Mouse (Mus musculus) retina, postnatal 1 day (tissue): Measurements from ENCODE around the gene Lamtor4.
A peak's percentile ranks its signal among the peaks of the same experiment; 100 is the strongest.
"Not testable (repeated sequence)": the region's sequence is repeated elsewhere in the genome, so short reads cannot be mapped to it uniquely, and the experiment has no call there.

Experiments
- DNase-seq: peaks from one replicate; pipeline ENCODE4 v3.0.0-alpha.2; 2012

Lamtor4 gene

DNA sequence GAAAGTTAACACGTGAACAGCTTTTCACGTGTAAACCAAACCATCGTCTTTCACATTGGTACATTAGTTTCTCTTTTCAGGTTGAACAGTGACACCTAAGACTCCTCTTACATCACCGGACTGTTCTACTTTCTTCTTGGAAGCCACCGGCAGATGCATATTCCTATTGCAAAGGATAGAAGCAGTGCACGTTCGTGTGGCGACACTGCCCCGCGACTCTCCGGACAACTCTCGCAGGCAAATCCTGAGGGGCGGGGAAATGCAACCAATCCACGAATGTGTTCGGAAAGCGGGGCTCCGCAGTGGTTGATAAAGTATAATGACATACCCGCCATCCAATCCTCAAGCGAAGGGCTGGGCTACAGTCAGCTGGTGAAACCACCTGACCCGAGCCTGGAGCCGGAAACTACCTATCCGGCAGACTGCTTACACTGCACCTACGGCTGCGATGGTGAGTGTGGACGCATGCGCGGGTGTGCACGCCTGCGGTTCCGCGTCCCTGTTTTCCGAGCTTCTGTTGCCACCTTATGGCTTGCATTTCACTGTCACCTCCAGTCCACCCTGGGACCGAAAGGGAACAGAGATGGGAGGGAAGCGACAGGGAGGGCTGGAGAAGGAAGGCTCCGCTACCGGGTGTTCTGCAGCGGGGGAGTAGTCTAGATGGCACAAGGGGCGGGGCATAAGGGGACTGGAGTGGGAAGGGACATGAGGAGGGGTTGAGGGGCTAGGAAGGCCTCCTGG is at the start of gene Lamtor4:
Gene Lamtor4, plus strand, starts transcription at position 130 of the 741 bp plus-strand sequence.
- DNase-seq, result peak; percentile 98

DNA sequence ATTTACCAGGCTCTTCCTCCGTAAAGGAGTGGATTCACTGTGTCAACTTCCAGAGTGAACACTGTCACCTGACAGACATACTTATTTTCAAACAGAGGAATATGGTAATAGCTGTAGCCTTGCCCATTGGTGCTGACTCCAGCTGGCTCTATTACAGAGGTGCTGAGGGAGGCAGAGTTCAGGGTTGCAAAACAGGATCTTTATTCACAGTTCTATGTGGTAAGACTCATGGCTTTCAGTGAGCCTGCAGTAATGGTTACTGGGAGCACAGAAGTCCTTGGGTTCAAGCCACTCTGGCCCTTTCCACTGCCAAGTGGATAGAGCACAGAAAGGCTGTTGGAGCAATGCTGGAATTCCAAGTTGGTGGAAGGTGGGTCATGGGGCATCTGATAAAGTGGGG is 48.0 kb upstream of the Lamtor4 start:
- no peak for DNase-seq

DNA sequence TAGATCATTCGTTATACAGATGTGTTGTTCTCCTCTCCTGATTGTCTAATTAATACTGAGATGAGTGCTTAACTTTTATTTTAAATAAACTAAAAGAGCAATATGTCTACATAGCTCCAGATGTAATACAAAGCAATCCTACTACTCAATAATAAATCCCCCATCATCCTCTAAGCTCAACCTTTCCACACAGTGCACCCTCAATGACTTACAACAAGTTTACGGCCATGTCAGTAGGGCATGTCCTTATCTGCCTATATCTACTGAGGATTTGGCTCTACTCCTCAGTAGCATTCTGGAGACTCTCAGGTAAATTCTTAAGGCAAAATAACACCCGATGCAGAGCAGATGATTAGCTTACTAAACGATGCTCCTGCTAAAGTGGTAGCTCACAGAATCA is 47.4 kb upstream of the Lamtor4 start:
- no peak for DNase-seq

DNA sequence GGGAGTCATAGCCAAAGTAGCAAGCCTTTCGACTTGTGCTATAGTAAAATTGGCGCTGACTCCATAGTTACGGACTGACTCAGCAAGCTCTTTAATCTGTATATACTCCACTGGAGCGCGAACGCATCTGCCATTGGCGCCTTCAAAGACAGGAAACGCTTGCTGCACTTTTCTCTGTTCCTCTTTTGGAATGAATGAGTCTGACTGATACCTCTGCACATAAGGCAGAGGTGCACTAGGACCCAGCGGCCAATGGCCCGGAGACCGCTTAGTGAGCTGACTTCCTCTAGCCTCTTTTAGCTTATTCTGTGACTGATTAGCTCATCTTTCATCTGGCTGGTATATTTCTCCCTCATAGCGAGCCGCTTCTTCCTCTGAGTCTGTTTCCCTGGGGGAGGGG is 38.6 kb upstream of the Lamtor4 start:
- DNase-seq, result not testable (repeated sequence)

DNA sequence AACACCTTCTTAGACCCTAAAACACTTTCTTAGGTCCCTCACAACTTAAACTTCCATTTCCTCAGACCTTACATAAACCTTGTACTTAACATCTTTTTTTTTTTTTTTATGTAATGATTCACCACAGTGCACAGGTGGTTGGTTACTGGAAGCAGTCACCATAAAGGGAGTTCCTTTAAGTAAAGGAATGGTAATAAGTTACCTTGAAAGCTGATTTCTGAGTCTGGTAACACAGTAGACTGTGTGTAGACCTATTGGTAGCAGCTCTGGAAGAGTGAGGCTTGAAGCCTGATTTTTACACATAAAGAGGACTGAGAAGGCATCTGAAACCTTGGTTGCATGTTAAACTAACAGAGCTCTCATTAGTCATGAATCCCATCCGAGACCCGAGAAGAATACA is 35.4 kb upstream of the Lamtor4 start:
- DNase-seq, result no peak

DNA sequence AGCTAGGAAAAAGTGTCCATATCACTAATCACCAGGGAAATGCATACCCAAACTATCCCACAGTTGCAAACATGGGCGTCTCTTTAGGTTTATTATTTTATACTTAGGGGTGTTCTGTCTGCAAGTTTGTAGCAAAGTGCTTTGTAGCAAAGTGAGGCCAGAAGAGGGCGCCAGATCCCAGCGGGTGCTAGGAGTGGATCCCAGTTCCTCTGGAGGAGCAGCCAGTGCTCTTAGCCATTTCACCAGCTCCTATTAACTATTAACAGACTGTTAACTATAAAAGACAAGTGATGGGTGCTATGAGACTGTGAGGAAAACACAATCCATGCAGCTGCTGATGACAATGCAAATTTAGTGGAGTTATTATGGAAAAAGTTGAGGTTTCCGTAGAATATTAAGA is 33.2 kb upstream of the Lamtor4 start:
- DNase-seq, result peak; percentile 70

DNA sequence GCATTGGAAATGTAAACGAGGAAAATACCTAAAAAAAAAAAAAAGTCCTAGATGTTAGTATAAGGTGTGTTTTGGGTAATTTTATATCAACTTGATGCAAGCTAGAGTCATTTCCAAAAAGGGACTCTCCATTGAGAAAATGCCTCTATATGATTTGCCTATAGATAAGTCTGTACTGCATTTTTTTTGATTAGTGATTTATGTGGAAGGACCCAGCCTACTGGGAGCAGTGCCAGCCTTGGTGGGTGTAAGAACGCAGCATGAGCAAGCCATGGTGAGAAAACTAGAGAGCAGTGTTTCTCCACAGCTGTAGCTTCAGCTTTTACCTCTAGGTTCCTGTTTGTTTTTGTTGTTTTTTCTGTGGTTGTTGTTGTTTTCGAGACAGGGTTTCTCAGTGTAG is 32.0 kb upstream of the Lamtor4 start:
- no peak for DNase-seq

DNA sequence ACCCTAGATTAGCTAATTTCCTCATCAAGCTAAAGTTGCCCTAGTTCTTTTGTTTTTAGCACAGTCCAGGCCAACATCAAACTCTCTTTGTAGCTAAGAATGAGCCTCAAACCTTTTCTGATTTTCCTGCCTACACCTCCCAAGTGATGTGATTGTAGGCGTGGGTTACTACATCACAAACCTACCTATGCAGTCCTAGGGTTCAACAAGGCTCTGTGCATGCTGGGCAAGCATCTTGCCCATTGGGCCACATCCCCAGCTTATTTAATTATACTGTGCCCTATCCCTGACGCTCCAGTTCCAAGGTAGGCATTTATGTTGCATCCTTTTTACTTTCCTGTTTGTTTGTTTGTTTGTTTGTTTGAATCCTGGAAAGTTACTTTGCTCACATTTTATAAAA is 29.6 kb upstream of the Lamtor4 start, which contains the start of gene Nxpe5:
Gene Nxpe5, plus strand, starts transcription at position 199 of the 400 bp plus-strand sequence.
- DNase-seq, result no peak

DNA sequence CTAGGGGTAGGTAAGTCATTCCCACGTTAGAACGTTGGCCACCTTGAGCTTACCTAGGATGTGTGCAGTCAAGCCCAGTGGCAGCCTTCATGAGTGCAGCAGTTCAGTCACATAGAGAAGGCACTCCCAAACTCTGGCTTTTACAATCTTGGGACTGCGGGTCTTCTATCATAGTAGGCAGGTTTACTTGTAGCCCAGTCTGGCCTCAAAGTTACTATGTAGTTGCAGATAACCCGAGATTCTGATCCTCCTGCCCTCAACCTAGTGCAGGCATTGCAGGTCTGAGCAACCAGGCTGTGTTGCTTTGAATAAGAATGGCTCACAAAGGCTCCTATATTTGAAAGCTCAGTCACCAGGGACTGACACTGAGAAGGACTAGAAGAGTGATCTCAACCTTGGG is 28.8 kb upstream of the Lamtor4 start:
- no peak for DNase-seq

DNA sequence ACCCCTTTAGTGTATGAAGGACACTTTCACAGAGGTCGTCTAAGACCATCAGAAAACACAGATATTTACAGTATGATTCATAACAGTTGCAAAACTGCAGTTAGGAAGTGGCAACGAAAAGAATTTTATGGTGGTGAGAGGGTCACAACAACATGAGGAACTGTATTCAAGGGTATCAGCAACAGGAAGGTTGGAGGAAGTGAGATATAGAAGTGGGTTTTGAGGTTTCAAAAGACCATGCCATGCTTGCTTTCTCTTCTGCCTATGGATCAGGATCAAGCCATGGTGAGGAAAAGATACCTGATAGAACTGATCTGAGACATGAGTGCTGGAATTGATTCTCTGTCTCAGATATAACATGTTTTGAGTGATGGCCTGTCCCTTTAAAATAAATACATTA is 27.9 kb upstream of the Lamtor4 start:
- DNase-seq, result no peak

DNA sequence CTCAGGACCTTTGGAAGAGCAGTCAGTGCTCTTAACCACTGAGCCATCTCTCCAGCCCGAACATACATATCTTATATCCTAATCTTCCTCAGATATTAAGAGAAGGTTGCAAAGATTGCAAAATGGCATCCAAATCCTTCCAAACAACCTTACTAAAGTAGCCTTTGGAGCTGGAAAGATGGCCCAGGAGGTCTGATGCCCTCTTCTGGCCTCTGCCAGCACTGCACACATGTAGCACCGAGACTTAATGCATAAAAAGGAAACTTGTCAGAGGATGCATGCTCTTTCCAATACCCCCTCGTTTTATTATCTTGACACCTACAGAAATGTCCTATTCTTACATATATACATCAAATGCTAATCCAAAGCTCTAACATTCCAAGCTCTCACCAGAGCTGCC is 27.3 kb upstream of the Lamtor4 start:
- peak; percentile 21 for DNase-seq

DNA sequence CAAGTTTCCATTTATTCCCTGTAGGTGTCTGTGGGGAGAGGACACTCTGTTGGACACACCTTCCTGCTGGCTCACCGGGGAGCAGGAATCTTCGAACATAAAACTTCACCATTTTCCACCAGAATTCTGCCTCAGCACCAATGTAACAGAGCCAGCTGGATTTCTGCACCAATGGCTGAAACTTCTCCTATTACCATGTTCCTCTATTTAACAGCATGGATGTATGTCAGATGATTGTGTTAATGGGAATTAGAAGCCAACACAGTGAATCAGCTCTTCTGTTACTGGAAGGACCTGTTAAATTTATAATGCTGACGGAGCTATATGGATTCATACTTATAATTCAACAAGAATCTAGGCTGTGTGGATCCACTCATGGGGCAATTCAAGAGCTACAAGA is 25.8 kb upstream of the Lamtor4 start:
- DNase-seq, result no peak

DNA sequence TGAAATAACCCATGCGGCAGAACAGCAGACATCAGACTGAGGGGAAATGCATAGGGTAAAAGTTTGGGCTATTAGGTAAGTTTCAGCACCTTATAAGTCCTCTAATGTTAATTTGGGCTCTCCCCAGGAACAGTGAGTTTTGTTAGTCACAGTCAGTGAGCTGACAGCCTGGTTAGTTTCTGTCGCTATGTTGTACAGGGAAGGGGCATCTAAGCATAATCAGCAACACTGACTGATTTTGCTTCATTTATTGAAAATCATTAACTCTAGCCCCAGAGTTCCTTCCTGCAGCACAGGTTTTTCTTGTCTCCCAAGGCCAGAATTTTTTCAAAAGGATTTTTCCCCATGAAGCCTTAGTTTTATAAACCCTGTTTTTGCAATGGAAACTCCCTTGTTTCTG is 21.5 kb upstream of the Lamtor4 start:
- no peak for DNase-seq

DNA sequence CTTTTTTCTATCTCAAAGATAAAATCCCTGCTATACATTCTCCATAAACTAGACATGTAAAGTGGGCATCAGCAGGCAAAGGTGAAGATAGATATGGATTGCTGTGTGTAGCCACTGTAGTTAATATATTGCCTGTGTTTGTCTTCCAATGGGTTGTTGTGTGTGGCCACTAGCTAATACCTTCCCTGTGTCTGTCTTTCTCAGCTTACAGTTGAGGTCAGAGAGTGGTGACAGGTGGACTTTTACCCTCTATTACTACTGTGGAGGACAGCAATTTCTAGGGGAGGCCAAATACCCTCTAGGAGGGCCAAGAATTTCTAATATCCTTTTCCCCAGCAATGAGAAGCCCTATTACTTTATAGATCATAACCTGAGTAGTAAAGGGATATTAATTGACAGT is 21.1 kb upstream of the Lamtor4 start:
- DNase-seq, result no peak

DNA sequence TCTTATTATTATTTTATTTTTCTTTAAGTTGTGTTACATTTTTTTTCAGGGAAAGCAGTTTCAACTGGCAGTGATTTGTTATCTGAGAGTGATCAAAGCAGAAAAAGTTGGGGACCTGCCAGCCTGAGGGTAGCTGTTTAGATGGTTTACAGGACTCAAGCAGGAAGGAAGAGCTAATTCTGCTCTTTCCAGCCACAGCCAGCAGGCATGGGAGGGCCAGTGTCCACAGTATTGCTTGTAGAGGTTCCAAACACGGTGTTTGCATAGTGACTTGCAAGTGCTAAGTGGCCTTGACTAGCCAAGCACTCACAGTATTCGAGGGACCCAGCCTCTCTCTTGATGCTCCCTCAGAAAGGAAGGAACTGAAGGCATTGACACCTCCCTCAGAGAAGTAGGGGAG is 13.8 kb upstream of the Lamtor4 start:
- no peak for DNase-seq

DNA sequence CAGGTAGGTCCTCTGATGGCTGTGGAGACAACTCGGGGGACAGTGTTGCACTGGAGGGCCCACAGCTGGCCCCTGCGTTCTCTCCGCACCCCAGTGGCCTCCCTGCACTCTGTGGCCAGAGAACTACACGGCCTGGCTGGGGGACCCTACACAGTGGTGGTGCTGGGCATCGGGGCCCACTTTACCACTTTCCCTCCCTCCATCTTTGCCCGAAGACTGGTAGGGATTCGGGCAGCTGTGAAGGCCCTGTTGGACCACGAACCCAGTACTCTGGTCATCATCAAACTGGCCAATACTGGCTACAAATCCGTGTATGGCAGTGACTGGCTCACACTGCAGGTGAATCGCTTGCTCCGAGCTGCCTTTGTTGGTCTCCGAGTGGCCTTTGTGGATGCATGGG is 4.1 kb upstream of the Lamtor4 start:
- DNase-seq, result no peak

DNA sequence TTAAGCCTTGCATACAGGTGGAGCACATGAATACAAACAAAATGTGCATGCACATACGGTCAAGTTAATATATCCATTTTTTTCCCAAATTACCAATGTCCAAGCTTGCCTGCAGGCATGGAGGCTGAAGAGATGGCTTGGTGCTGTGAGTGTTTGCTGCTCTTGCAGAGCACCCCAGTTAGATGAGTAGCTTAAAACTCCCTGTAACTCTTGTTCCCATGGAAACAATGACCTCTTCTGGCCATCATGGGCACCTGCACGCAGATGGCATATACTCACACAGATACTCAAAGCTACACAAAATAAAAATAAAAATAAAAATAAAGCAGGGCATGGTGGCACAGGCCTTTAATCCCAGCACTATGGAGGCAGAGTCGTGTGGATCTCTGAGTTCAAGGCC is 2.2 kb upstream of the Lamtor4 start:
- DNase-seq, result no peak

DNA sequence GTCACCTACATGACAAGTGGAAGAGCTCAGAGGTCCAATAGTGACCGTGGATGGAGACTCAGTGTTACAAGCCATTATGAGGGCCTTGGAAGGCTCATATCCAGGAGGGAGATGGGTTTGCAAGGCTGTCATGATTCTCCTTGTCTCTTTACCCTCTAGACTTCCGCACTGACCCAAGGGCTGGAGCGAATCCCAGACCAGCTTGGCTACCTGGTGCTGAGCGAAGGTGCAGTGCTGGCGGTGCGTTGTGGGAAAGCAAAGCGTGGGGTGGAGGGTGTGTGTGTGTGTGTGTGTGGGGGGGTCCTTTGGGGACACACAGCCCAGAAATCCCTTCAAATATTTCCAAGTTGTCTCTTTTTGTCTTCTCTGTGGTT is 799 bp downstream of the Lamtor4 start:
- DNase-seq, result no peak

DNA sequence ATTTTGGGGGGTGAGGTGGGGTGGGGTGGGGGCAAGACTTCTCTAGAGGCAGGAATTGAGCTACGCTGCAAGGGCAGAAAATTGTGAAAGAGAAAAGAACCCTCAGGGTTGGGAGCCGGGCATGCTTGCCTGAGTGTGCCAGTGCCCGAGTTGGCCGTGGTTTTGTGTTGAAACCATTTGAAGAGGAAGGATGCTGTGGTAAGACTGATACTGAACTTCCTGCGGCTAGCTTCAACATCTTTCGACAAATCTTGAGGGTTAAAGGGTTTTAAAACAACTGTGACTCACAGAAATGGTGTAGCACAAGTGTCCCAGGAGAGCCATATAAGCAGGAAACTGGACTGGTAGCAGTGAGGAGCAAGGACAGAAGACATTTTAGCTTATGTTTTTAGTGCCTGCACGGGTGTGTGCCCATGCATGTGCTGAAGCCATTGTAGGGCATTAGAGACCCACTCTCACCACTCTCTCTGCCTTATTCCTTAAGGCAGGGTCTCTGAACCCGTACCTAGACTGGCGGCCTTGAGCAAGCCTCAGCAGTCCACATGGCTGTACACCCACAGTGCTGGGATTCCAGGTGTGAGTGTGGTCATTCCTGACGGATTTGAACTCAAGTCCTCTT is 1.8 kb downstream of the Lamtor4 start:
- DNase-seq, result no peak

DNA sequence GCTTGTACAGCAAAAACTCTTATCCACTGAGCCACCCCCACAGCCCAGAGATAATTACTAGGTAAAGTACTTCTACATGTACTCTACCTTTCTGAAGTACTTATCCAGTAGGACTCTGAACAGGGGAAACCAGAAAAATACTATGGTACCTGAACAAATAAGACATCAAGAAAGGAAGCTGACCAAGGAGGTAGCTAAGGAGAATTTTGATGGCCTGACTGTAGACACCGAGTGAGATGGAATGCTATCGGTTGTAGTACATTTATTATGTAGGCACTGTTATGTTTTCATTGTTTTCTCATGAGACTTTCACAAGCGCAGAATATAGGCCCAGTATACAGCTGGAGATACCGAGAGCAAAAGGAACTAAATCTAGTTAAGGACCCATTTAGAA is 2.3 kb downstream of the Lamtor4 start:
- DNase-seq, result no peak

DNA sequence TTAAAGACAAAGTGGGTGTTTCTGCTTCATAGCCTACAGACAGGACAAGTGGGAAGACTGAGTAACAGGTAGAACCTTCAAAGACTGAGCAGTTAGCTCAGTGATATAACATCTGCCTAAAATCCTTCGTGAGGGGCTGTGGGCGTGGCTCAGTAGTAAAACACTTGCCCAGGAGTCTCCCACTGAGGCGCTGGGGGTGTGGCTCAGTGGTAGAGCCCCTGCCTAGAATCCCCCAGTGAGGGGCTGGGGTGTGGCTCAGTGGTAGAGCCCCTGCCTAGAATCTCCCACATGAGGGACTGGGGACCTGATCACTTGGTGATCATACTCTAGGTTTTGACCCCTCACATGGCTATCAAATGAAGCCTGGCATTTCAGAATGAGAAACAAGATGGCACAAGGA is 2.8 kb downstream of the Lamtor4 start:
- no peak for DNase-seq

DNA sequence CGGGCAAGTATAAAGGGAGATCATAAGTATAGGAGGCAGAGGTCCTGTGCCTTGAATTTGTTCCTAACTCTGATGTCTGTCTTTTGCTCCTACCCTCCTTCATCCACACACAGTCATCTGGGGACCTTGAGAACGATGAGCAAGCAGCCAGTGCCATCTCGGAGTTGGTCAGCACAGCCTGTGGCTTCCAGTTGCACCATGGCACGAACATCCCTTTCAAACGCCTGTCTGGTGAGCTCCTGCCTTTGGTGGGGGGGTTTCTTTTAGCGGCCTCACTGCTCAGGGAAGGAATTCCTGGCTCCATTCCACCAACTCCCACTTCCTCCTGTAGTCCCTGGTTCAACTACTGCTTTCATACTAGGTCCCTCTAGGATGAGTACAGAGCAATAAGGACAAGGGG is 3.3 kb downstream of the Lamtor4 start:
- DNase-seq, result no peak

DNA sequence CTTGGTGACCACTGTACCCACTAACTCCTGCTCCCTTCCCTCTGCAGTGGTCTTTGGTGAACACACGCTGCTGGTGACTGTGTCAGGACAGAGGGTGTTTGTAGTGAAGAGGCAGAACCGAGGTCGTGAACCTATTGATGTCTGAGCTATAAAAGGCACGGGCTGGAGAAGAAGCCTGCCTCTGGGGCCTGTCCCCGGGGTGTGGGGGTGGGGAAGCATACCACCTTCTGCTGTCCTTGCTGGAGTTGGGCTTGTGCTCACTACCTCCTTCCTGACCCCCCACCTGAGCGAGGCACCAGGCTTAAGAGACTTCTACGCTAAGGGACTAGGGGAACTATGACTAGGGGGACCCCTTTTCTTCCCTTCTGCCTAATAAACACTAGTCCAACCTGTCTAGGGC is 3.7 kb downstream of the Lamtor4 start:
- DNase-seq, result no peak

DNA sequence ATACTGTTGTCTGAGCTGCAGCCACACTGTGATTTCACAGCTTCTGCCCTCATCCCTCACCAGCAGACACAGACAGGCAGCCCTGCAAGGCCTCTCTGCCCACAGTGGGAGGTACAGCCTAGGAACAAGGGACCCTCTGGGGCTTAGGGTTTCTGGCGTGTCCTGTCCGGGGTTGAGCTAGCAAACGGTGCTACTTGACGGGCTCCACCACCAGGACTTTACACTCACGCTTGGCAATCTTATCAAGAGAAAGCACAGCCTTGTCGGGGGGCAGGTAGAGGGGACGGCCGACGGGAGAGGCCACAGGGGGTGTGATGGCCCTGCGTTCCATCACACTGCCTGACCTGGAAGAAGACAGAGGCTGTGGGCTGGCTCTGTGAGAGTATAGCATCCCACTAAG is 4.8 kb downstream of the Lamtor4 start:
- no peak for DNase-seq

DNA sequence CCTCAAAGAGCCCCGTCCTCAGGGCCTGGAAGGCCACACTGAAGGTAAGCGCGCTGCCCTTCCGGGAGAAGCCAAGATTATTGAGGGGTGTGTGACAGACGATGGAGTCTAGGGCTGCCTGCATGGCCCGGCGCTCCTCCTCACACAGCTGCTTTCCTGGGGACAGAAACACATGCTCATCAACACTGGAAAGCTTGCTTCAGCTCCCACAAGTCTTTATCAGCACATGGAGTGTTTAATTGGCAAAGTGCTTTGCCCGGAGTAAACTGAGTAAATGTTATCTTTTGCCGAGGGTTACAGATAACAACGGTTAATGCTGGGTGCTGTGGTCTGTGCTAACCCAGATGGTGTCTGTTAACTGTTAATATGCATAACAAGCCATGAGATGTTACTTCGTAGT is 5.6 kb downstream of the Lamtor4 start:
- no peak for DNase-seq
